Comparison of ENCODE assay signal across 8 mouse cellular contexts in genomic region chr15:86182646-86183045, GRCm38 (mm10). TPM values are rescaled to one million over a fixed set of nuclear protein-coding genes. Genes with fewer than 3 reads are reported as not detected.
A peak's percentile ranks its signal among the peaks of the same experiment; 100 is the strongest.
DNase-seq lines count a peak whose midpoint lies in the region; ATAC-seq and TF ChIP-seq lines count a peak whose summit lies in the region.

No protein-coding gene starts in this region.

- TF ChIP-seq CTCF in CH12.LX (conservative IDR thresholded peaks at IDR 0.05 in 1 of 2, IDR thresholded peaks at IDR 0.05 in 1 of 2; ENCODE audit: low read depth in 2 of 2, low read length in 2 of 2), result no peak
- TF ChIP-seq CTCF in heart, adult 2 months (IDR thresholded peaks at IDR 0.05), result no peak

- no peak overlapping the region for H3K4me2 ChIP-seq in heart, embryonic 11.5 days
- H3K4me2 ChIP-seq in CH12.LX (ENCODE audit: insufficient read depth, low read depth, poor library complexity, severe bottlenecking), result peak overlapping the region; percentile 65
- H3K4me2 ChIP-seq in myocyte (ENCODE audit: low read depth), result peak overlapping the region; percentile 39

- no peaks in the 10 kb centered on the region for H3K36me3 ChIP-seq in heart, embryonic 11.5 days (ENCODE audit: control insufficient read depth, insufficient read depth, low read length)
- H3K36me3 ChIP-seq in CH12.LX (replicated peaks in 1 of 2; ENCODE audit: control insufficient read depth in 1 of 2, insufficient read depth in 1 of 2, low read length in 1 of 2) (no peaks in the 10 kb centered on the region), myocyte (ENCODE audit: control insufficient read depth, insufficient read depth) (no peaks in the 10 kb centered on the region)
- H3K36me3 ChIP-seq in heart, adult 2 months (ENCODE audit: control insufficient read depth, insufficient read depth, low read length), result no peaks in the 10 kb centered on the region

- in situ Hi-C loops in CH12.LX (cut with MboI; ENCODE audit: low pct_ligation_motif_present, low pct_unique_long_range_greater_than_20kb, low sequenced_read_pairs), result no loop called here

- no peak overlapping the region for H3ac ChIP-seq in myocyte (ENCODE audit: control insufficient read depth, insufficient read length)

- DNase-seq in heart, adult 11 months, result peak; percentile 98
- DNase-seq in CH12.LX (ENCODE audit: extremely low read depth), result peak; percentile 96
- DNase-seq in heart, adult 2 months, result peak; percentile 80 to 88
- peak; percentile 62 for DNase-seq in kidney, postnatal 10 days
- peak; percentile 85 for DNase-seq in thymus, postnatal 25 days
- no peak for DNase-seq in urinary bladder, adult 18-20 months (ENCODE audit: low spot score in 2 of 2)

- no peak overlapping the region for H3K9ac ChIP-seq in heart, embryonic 11.5 days (ENCODE audit: low read depth, low read length)
- peak overlapping the region; percentile 64 for H3K9ac ChIP-seq in CH12.LX (ENCODE audit: insufficient read depth, low read depth)
- H3K9ac ChIP-seq in heart, adult 2 months (ENCODE audit: low read depth, low read length), result 0 out of 2 replicates have a peak overlapping the region, but pooled peaks have one; percentile 18

- H3K79me2 ChIP-seq in CH12.LX (replicated peaks; ENCODE audit: control insufficient read depth, extremely low read depth, insufficient read depth, poor library complexity, severe bottlenecking), result no peaks in the 10 kb centered on the region; the same call in 1 of the 2 replicates
- no peaks in the 10 kb centered on the region; the same call in 1 of the 2 replicates for H3K79me2 ChIP-seq in heart, adult 2 months (replicated peaks; ENCODE audit: control insufficient read depth, insufficient read depth, low read length)
- peaks cover 35% of the 10 kb centered on the region for H3K79me2 ChIP-seq in myocyte (ENCODE audit: control insufficient read depth, insufficient read depth)

- WGBS in heart, embryonic 11.5 days (ENCODE audit: insufficient replicate concordance), result 47% methylated on average over 13 of the region's 13 CpGs
- WGBS in heart, adult 2 months, result 7% methylated on average over 13 of the region's 13 CpGs

- no peak for ATAC-seq in heart, embryonic 11.5 days (replicated peaks; ENCODE audit: insufficient number of reproducible peaks, low FRiP score, low TSS enrichment)

- intact Hi-C loops in heart, adult 2 months (cut with DNase I), result no loop called here

- H3K9me3 ChIP-seq in heart, embryonic 11.5 days (replicated peaks; ENCODE audit: control insufficient read depth, low read length), result no peaks in the 10 kb centered on the region
- H3K9me3 ChIP-seq in CH12.LX (replicated peaks; ENCODE audit: low read length), result no peaks in the 10 kb centered on the region

- no peak overlapping the region for H3K27ac ChIP-seq in heart, embryonic 11.5 days (ENCODE audit: low read depth, low read length)
- peak overlapping the region; percentile 89 for H3K27ac ChIP-seq in CH12.LX (ENCODE audit: insufficient read depth, low read depth)
- peak overlapping the region; percentile 70 for H3K27ac ChIP-seq in heart, adult 2 months

- 0 out of 2 replicates have a peak, but pooled peaks cover 3% of the 10 kb centered on the region for H3K27me3 ChIP-seq in heart, embryonic 11.5 days (ENCODE audit: control insufficient read depth, insufficient read depth, low read length)
- H3K27me3 ChIP-seq in CH12.LX (replicated peaks) (peaks cover 50% of the 10 kb centered on the region), myocyte (ENCODE audit: control insufficient read depth, insufficient read depth, insufficient read length) (no peaks in the 10 kb centered on the region)
- H3K27me3 ChIP-seq in heart, adult 2 months (ENCODE audit: control insufficient read depth, insufficient read depth, low read length), result no peaks in the 10 kb centered on the region

- H3K4me3 ChIP-seq in heart, embryonic 11.5 days (ENCODE audit: low read depth, low read length), result no peak overlapping the region
- H3K4me3 ChIP-seq in CH12.LX (replicated peaks in 1 of 3; ENCODE audit: low read depth in 2 of 3, low read length in 2 of 3, poor library complexity in 1 of 3), result peak overlapping the region in 2 of 3 experiments; percentile 11 to 41
- peak overlapping the region; percentile 22 for H3K4me3 ChIP-seq in heart, adult 2 months
- peak overlapping the region; percentile 0 for H3K4me3 ChIP-seq in myocyte

- dilution Hi-C loops in CH12.LX (cut with MboI; ENCODE audit: extremely low pct_ligation_motif_present, extremely low pct_unique_long_range_greater_than_20kb, low sequenced_read_pairs), result no loop called here

- no peak for TF ChIP-seq RAD21 in CH12.LX (IDR thresholded peaks at IDR 0.05; ENCODE audit: low read depth, low read length)

- H3K4me1 ChIP-seq in heart, embryonic 11.5 days (ENCODE audit: control insufficient read depth, insufficient read depth, low read length), result peaks cover 24% of the 10 kb centered on the region
- peaks cover 20 to 60% of the 10 kb centered on the region in 2 experiments for H3K4me1 ChIP-seq in CH12.LX (ENCODE audit: control insufficient read depth in 1 of 2, insufficient read depth in 2 of 2)
- peaks cover 30% of the 10 kb centered on the region for H3K4me1 ChIP-seq in heart, adult 2 months (ENCODE audit: control insufficient read depth, insufficient read depth, low read length)

- TF ChIP-seq POLR2A in CH12.LX (IDR thresholded peaks at IDR 0.05; ENCODE audit: low read depth, low read length) (peak; percentile 30; the same call in 1 of the 2 replicates), myocyte (IDR thresholded peaks at IDR 0.05; ENCODE audit: insufficient read length, low read depth) (no peak)
- no peak for TF ChIP-seq POLR2A in heart, adult 2 months (IDR thresholded peaks at IDR 0.05; ENCODE audit: insufficient read depth, low read depth, low read length)

- peak; percentile 87 for TF ChIP-seq EP300 in CH12.LX (IDR thresholded peaks at IDR 0.05; ENCODE audit: low read length)
- 0 out of 2 replicates have a peak, but pooled peaks have one; percentile 39 for TF ChIP-seq EP300 in heart, adult 2 months (IDR thresholded peaks at IDR 0.05; ENCODE audit: insufficient read depth, low read depth, low read length)

TF ChIP-seq in CH12.LX, 34 proteins besides CTCF, POLR2A, EP300 and RAD21 (continues in another document):
- TF ChIP-seq HCFC1 (IDR thresholded peaks at IDR 0.05; ENCODE audit: low read depth, low read length) (no peak), JUN (IDR thresholded peaks at IDR 0.05; ENCODE audit: insufficient read depth, low read depth, low read length) (peak; percentile 81), MXI1 (IDR thresholded peaks at IDR 0.05; ENCODE audit: low read depth, low read length) (peak; percentile 49; the same call in 1 of the 2 replicates), TCF12 (IDR thresholded peaks at IDR 0.05; ENCODE audit: low read depth, low read length) (peak; percentile 99), JUND (conservative IDR thresholded peaks at IDR 0.05; ENCODE audit: low read depth, low read length) (peak; percentile 57; the same call in 1 of the 2 replicates), UBTF (IDR thresholded peaks at IDR 0.05; ENCODE audit: low read depth, low read length) (no peak), ZMIZ1 (IDR thresholded peaks at IDR 0.05; ENCODE audit: low read depth, low read length) (no peak), IRF4 (IDR thresholded peaks at IDR 0.05; ENCODE audit: low read depth, low read length) (peak; percentile 91), ZC3H11A (IDR thresholded peaks at IDR 0.05; ENCODE audit: low read depth, low read length) (no peak), MEF2A (IDR thresholded peaks at IDR 0.05; ENCODE audit: borderline replicate concordance, low read depth, low read length) (peak; percentile 85), CHD2 (IDR thresholded peaks at IDR 0.05; ENCODE audit: low read length) (no peak), ZNF384 (IDR thresholded peaks at IDR 0.05; ENCODE audit: low read depth, low read length) (peak; percentile 41; the same call in 1 of the 2 replicates), ELF1 (IDR thresholded peaks at IDR 0.05; ENCODE audit: low read depth, low read length) (peak; percentile 45; the same call in 1 of the 2 replicates)

TF ChIP-seq in myocyte, 11 proteins besides CTCF, POLR2A, EP300 and RAD21:
- TF ChIP-seq MYOD1 (IDR thresholded peaks at IDR 0.05; ENCODE audit: control insufficient read depth in 1 of 3, insufficient read length in 2 of 3, low read depth in 2 of 3), result peak in 2 of 3 experiments; percentile 93
- TF ChIP-seq TCF12 (IDR thresholded peaks at IDR 0.05; ENCODE audit: insufficient read depth, poor library complexity, severe bottlenecking), result peak; percentile 40
- no peak for TF ChIP-seq E2F4 (IDR thresholded peaks at IDR 0.05; ENCODE audit: insufficient read depth)
- peak; percentile 78 for TF ChIP-seq TCF3 (IDR thresholded peaks at IDR 0.05; ENCODE audit: insufficient read length, low read depth)
- TF ChIP-seq MYOG (IDR thresholded peaks at IDR 0.05; ENCODE audit: control insufficient read depth in 1 of 3, insufficient read depth in 1 of 3, insufficient read length in 2 of 3, low read depth in 2 of 3), result peak in 2 of 3 experiments; percentile 93 to 99

RNA-seq across cellular contexts. Expression of gene Cerk, which starts 3.3 kb away (rescaled TPM):
- polyA plus RNA-seq in heart, embryonic 11.5 days (2014; fragmentation: Nextera tagmentation; extraction: Ambion mirVana), result 10.1 and 10.6 TPM in 2 replicates
- total RNA-seq in CH12.LX (2012; rRNA removed), result 8.8 and 10.3 TPM in 2 replicates
- 3.7 and 4.4 TPM in 2 replicates for total RNA-seq in CH12.LX (2014; rRNA removed)
- 2.2 and 2.5 TPM in 2 replicates for polyA plus RNA-seq in CH12.LX (2012; ENCODE audit: insufficient read length, low read depth)
- 10 to 100 TPM; 30.4 to 33.5 TPM for total RNA-seq in heart, adult 2 months (2021)
- 26.0 and 38.0 TPM in 2 replicates for polyA plus RNA-seq in heart, adult 2 months (2012; rRNA removed)
- polyA plus RNA-seq in myocyte (2012; fragmentation: generic; extraction: Trizol), result 13.8 TPM

RNA-seq across cellular contexts. Expression of gene Tbc1d22a, which starts 31.6 kb away (rescaled TPM):
- 6.0 and 7.3 TPM in 2 replicates for polyA plus RNA-seq in heart, embryonic 11.5 days (2014; fragmentation: Nextera tagmentation; extraction: Ambion mirVana)
- 15.0 and 20.2 TPM in 2 replicates for total RNA-seq in CH12.LX (2012; rRNA removed)
- 19.4 and 21.1 TPM in 2 replicates for total RNA-seq in CH12.LX (2014; rRNA removed)
- polyA plus RNA-seq in CH12.LX (2012; ENCODE audit: insufficient read length, low read depth), result 16.5 and 17.6 TPM in 2 replicates
- total RNA-seq in heart, adult 2 months (2021), result 10 to 100 TPM; 21.8 to 25.6 TPM
- 23.2 and 30.1 TPM in 2 replicates for polyA plus RNA-seq in heart, adult 2 months (2012; rRNA removed)
- polyA plus RNA-seq in myocyte (2012; fragmentation: generic; extraction: Trizol), result 30.5 TPM

Comparison
In these comparisons a context has a peak if more than half of its experiments do, and no peak if none do; other contexts are left out.
1. DNase-seq: peak in heart, adult 11 months (single experiment), CH12.LX (single experiment), heart, adult 2 months (2 of 2), kidney, postnatal 10 days (single experiment) and thymus, postnatal 25 days (single experiment); none in urinary bladder, adult 18-20 months (0 of 2).